Mouse (Mus musculus) forebrain, embryonic 14.5 days (tissue): ENCODE measurements at regions not wholly inside any gene's neighbourhood (a gene's known extent, or its start where the extent isn't known, plus 50 kb on each side); places are given as distances from the start of the nearest gene placed in this dataset.

Experiments
- ATAC-seq: fragments of 200-750 bp; cut with Nextera tagmentation; 2 replicates; pipeline ENCODE4 v1.8.0; 2017; ENCODE audit warnings: mild to moderate bottlenecking, moderate library complexity
- DNase-seq: peaks from one replicate; pipeline ENCODE4 v3.0.0-alpha.2; 2015; ENCODE audit warnings: low spot score
- H3K27ac ChIP-seq: fragments of 300-500 bp; sonication (generic); 2 replicates; pipeline ENCODE4 v1.5.1; 2014; ENCODE audit warnings: low read depth, mild to moderate bottlenecking, control low read depth, low read length, moderate library complexity
- H3K27me3 ChIP-seq: fragments of 300-500 bp; sonication (generic); replicated peaks from 2 replicates; pipeline ENCODE4 v1.6.1; 2014; ENCODE audit warnings: low read length, control low read depth, mixed read lengths; ENCODE audit not compliant: control insufficient read depth, insufficient read depth
- H3K36me3 ChIP-seq: fragments of 300-500 bp; sonication (generic); 2 replicates; pipeline ENCODE4 v1.6.1; 2014; ENCODE audit warnings: low read length, control low read depth; ENCODE audit not compliant: control insufficient read depth, insufficient read depth
- H3K4me1 ChIP-seq: fragments of 300-500 bp; sonication (generic); 2 replicates; pipeline ENCODE4 v1.6.1; 2014; ENCODE audit warnings: antibody characterized with exemption, low read length, control low read depth; ENCODE audit not compliant: control insufficient read depth, insufficient read depth
- H3K4me2 ChIP-seq: fragments of 300-500 bp; sonication (generic); 2 replicates; pipeline ENCODE4 v1.6.1; 2014; ENCODE audit warnings: mild to moderate bottlenecking, control low read depth, low read length
- H3K4me3 ChIP-seq: fragments of 300-500 bp; sonication (generic); 2 replicates; pipeline ENCODE4 v1.5.1; 2014; ENCODE audit warnings: low read depth, low read length, control low read depth
- H3K9ac ChIP-seq: fragments of 300-500 bp; sonication (generic); 2 replicates; pipeline ENCODE4 v1.6.1; 2014; ENCODE audit warnings: mild to moderate bottlenecking, low read length, control low read depth, moderate library complexity
- H3K9me3 ChIP-seq: fragments of 300-500 bp; sonication (generic); replicated peaks from 2 replicates; pipeline ENCODE4 v1.6.1; 2016; ENCODE audit warnings: low read length, control low read depth, mixed read lengths; ENCODE audit not compliant: control insufficient read depth
- WGBS: fragments of 180-500 bp; shearing (Covaris S2); extraction: QIAGEN DNeasy Blood & Tissue Kit; methylation state at CpG from one replicate; pipeline ENCODE4 v1.1.7; 2014; 5-methylcytosine and 5-hydroxymethylcytosine counted together

DNA sequence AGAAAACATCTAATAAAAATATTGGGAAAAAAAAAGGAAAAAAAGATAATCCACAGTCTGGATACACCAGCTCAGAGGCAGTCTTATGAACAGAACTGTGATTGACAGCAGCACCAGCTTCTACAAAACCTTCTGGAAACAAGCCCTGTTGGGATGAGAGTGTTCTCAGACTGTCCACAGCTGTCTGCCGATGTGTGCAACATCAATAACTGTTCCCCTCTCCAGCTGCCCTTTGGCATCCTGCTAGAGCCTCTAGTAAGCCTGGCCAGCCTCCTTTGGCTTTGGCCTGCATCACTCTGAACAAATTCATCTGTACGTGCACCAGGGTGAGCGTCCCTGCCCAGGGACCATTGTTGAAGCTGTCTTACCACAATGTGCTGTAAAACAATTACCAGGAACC is 137.0 kb upstream of the Irs2 start:
- H3K4me2 ChIP-seq = no peak overlapping the region
- ATAC-seq (no peak), DNase-seq (no peak)
- no peak overlapping the region for H3K27ac ChIP-seq
- WGBS = 83% methylated on average over 3 of the region's 3 CpGs
- no peaks in the 10 kb centered on the region for H3K36me3 ChIP-seq
- H3K4me3 ChIP-seq = no peak overlapping the region
- no peak overlapping the region for H3K9ac ChIP-seq
- no peaks in the 10 kb centered on the region for H3K27me3 ChIP-seq
- no peaks in the 10 kb centered on the region for H3K9me3 ChIP-seq
- no peaks in the 10 kb centered on the region for H3K4me1 ChIP-seq

DNA sequence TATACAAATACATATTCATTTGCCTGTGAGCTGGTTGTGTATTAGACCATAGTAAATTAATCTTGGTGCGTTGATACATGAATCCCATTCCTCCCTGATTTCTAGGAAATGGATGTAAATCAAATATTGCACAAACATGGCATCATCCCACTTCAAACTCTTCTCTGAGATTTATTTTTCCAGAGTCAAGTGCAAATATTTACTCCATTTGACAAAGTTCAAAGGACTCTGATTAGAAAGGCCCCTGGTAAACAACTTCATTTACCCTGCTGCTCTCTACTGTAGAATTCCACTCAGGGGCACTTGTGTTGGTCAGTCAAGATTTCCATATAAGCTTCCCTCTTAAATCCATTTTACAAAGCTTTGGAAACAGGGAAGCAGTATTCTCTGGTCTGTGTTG is 132.3 kb upstream of the Irs2 start:
- H3K4me1 ChIP-seq = no peaks in the 10 kb centered on the region
- H3K36me3 ChIP-seq = no peaks in the 10 kb centered on the region
- WGBS = 93% methylated on average over 1 of the region's 1 CpGs
- ATAC-seq (no peak), DNase-seq (no peak)
- H3K9me3 ChIP-seq = no peaks in the 10 kb centered on the region
- H3K4me2 ChIP-seq = no peak overlapping the region
- no peak overlapping the region for H3K9ac ChIP-seq
- H3K27me3 ChIP-seq = no peaks in the 10 kb centered on the region
- no peak overlapping the region for H3K4me3 ChIP-seq
- H3K27ac ChIP-seq = no peak overlapping the region

DNA sequence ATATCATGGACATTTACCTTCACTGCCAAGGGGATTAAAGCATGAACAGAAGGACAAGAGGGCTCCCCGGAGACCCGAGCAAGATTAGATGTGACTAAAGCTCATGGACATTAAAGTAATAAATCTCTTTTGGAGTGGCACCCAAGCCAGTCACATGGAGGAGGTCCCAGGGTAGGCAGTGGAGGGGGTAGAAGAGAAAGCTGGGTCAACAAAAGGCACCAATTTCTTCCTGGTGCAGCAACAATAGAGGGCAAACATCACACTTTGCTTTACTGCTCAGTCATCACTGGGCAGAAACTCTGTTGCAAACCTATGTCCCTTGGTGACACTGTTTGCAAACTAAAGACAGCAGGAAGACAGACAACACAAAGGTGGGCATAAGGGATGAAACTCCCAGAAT is 131.0 kb upstream of the Irs2 start:
- 80% methylated on average over 2 of the region's 2 CpGs for WGBS
- Histone ChIP-seq H3K9me3 (no peaks in the 10 kb centered on the region), H3K9ac (no peak overlapping the region), H3K27ac (no peak overlapping the region), H3K27me3 (no peaks in the 10 kb centered on the region), H3K36me3 (no peaks in the 10 kb centered on the region), H3K4me3 (no peak overlapping the region), H3K4me2 (no peak overlapping the region), H3K4me1 (no peaks in the 10 kb centered on the region)
- ATAC-seq = no peak
- no peak for DNase-seq

GRCm38 (mm10) chr8:11138302-11139020 is 130.2 kb upstream of the Irs2 start:
- no peaks in the 10 kb centered on the region for H3K36me3 ChIP-seq
- no peaks in the 10 kb centered on the region for H3K9me3 ChIP-seq
- WGBS = 97% methylated on average over 5 of the region's 5 CpGs
- no peak for DNase-seq
- H3K4me3 ChIP-seq = no peak overlapping the region
- H3K27me3 ChIP-seq = no peaks in the 10 kb centered on the region
- ATAC-seq = no peak
- H3K4me2 ChIP-seq = no peak overlapping the region
- no peaks in the 10 kb centered on the region for H3K4me1 ChIP-seq
- no peak overlapping the region for H3K27ac ChIP-seq
- no peak overlapping the region for H3K9ac ChIP-seq

DNA sequence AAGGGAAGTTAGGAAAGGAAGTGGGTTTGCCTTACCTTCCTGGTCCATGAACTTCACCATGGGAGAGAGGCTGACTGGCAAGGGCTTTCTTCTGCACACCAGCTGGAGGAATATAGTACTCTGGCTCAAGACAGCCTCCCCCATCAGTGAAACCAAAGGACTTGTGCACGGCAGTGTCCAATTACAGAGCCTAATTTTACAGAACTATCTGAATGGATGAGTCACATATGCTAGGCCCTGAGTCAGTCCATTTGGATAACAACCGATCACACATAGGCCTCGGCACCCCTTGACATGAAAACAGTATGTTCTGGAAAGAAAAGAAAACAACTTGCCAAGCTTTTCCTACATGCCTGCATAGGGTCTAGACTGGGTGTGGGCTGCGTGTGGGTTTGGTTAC is 128.3 kb upstream of the Irs2 start:
- Histone ChIP-seq H3K4me2 (no peak overlapping the region), H3K36me3 (no peaks in the 10 kb centered on the region), H3K9ac (no peak overlapping the region), H3K4me3 (no peak overlapping the region), H3K9me3 (no peaks in the 10 kb centered on the region), H3K4me1 (no peaks in the 10 kb centered on the region), H3K27ac (no peak overlapping the region), H3K27me3 (no peaks in the 10 kb centered on the region)
- no peak for DNase-seq
- WGBS = 90% methylated on average over 4 of the region's 4 CpGs
- no peak for ATAC-seq

DNA sequence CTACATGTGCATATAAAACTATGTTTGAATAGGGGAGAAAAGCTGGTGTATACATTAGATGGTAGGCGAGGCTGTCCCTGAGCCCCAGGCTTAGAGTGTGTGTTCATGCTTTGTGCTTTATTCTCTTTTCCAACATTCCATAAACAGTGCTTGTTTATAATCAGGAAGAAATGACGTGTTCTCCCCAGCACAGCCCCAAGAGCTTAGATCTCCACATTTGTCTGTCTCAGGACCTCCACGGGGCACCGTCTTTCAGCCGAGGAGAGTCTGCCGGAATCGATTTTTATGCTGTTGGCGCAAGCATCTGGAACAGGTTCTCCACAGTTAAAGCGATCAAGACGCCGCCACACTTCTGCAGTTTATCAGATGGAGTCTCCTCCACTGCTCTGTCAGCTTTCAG is 126.9 kb upstream of the Irs2 start:
- DNase-seq (no peak), ATAC-seq (no peak)
- Histone ChIP-seq H3K27me3 (no peaks in the 10 kb centered on the region), H3K27ac (no peak overlapping the region), H3K4me3 (no peak overlapping the region), H3K4me1 (no peaks in the 10 kb centered on the region), H3K9me3 (no peaks in the 10 kb centered on the region), H3K4me2 (no peak overlapping the region), H3K9ac (no peak overlapping the region), H3K36me3 (no peaks in the 10 kb centered on the region)
- 91% methylated on average over 11 of the region's 11 CpGs for WGBS

GRCm38 (mm10) chr8:11134562-11134961 is 126.3 kb upstream of the Irs2 start:
- ATAC-seq (no peak), DNase-seq (no peak)
- H3K36me3 ChIP-seq = no peaks in the 10 kb centered on the region
- H3K4me3 ChIP-seq = no peak overlapping the region
- H3K9me3 ChIP-seq = no peaks in the 10 kb centered on the region
- WGBS = 95% methylated on average over 4 of the region's 4 CpGs
- no peak overlapping the region for H3K27ac ChIP-seq
- no peaks in the 10 kb centered on the region for H3K27me3 ChIP-seq
- H3K9ac ChIP-seq = no peak overlapping the region
- H3K4me2 ChIP-seq = no peak overlapping the region
- no peaks in the 10 kb centered on the region for H3K4me1 ChIP-seq

- Histone ChIP-seq H3K36me3 (no peaks in the 10 kb centered on the region), H3K9me3 (no peaks in the 10 kb centered on the region), H3K4me3 (no peak overlapping the region), H3K4me1 (0 out of 2 replicates have a peak, but pooled peaks cover 3% of the 10 kb centered on the region), H3K27ac (no peak overlapping the region), H3K27me3 (0 out of 2 replicates have a peak, but pooled peaks cover 11% of the 10 kb centered on the region), H3K4me2 (no peak overlapping the region), H3K9ac (no peak overlapping the region)
- ATAC-seq (peak; percentile 83), DNase-seq (peak; percentile 80)
- 8% methylated on average over 5 of the region's 5 CpGs for WGBS
Measured at GRCm38 (mm10) chr8:11119030-11119634, 110.9 kb upstream of the Irs2 start.

- peak; percentile 39 for DNase-seq
- H3K36me3 ChIP-seq = no peaks in the 10 kb centered on the region
- no peak for ATAC-seq
- H3K9ac ChIP-seq = no peak overlapping the region
- 0 out of 2 replicates have a peak, but pooled peaks cover 3% of the 10 kb centered on the region for H3K4me1 ChIP-seq
- 68% methylated on average over 5 of the region's 5 CpGs for WGBS
- 0 out of 2 replicates have a peak, but pooled peaks cover 6% of the 10 kb centered on the region for H3K27me3 ChIP-seq
- no peak overlapping the region for H3K4me2 ChIP-seq
- peak overlapping the region; percentile 27; the same call in 1 of the 2 replicates for H3K27ac ChIP-seq
- H3K9me3 ChIP-seq = no peaks in the 10 kb centered on the region
- H3K4me3 ChIP-seq = no peak overlapping the region
Measured at GRCm38 (mm10) chr8:11116534-11116933, 108.3 kb upstream of the Irs2 start.
